29 mouse cellular contexts compared by ENCODE assay signal in the genomic region with DNA sequence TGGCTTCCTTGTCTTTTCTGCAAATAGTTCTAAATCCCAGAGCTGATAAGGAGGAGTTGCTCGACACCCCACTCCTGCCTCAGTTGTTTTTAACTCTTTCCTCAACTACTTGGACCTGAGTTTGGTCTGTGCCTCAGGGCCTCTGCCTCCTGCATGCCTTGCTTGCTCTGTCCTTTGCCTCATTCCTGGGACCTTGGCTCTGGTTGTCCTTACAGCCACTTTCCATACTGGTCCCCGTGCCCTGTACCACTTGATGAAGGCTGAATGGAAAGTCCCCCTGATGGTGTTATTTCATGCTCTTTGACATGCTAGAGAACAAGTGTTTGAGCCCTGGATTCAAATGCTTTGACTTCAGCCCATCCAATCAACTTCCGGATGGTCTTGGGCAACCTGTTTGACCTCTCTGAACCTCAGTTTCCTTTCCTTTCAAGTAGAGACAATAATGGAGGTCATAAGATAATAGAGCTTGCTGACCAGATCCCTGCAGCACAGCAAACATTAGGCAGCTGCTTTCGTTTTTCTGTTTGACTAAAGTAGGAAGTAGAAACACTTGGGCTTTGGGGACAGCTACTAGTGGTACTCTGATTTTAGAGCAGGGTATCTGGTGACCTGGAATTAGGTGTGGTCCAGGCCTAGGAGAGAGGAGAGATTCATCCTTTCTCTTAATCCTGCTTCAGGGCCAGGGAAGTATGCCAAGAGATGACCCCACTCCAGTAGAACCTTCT.
A peak's percentile ranks its signal among the peaks of the same experiment; 100 is the strongest.
DNase-seq lines count a peak whose midpoint lies in the region; ATAC-seq and TF ChIP-seq lines count a peak whose summit lies in the region.
"Had no signal": no experiment of that assay in that cellular context is flagged by ENCODE, and none has a peak within 500 bp of the region (broad histone marks: within the 10 kb centered on the region; RNA-seq: fewer than 3 reads in every experiment).

No protein-coding gene starts in this region.

- peak; percentile 32 for ATAC-seq in inflammation-experienced regulatory T-cells, adult 6 months
- ATAC-seq: forebrain, embryonic 16.5 days had no signal

- H3K79me2 ChIP-seq in MEL (ENCODE audit: control insufficient read depth, insufficient read depth, low read length, poor library complexity), result no peaks in the 10 kb centered on the region

- no peak for TF ChIP-seq POLR2A in MEL (IDR thresholded peaks at IDR 0.05; ENCODE audit: control insufficient read depth in 1 of 2, insufficient read depth in 1 of 2, low read depth in 1 of 2, low read length in 2 of 2, poor library complexity in 1 of 2)

- H3K27me3 ChIP-seq in MEL (ENCODE audit: control insufficient read depth in 1 of 2, insufficient read depth in 2 of 2, low read length in 2 of 2), result no peaks in the 10 kb centered on the region
- H3K27me3 ChIP-seq: embryonic facial prominence, embryonic 13.5 days; heart, embryonic 12.5 days; hindbrain, embryonic 13.5 days; kidney, embryonic 15.5 days; limb, embryonic 12.5 days; liver, embryonic 15.5 days; midbrain, embryonic 12.5 days; neural tube, embryonic 13.5 days had no signal

- no peak overlapping the region for H3K27ac ChIP-seq in MEL (ENCODE audit: control insufficient read depth, low read depth, low read length)
- H3K27ac ChIP-seq: embryonic facial prominence, embryonic 13.5 days; hindbrain, embryonic 13.5 days; kidney, embryonic 15.5 days; limb, embryonic 12.5 days; liver, embryonic 15.5 days; midbrain, embryonic 12.5 days; neural tube, embryonic 13.5 days had no signal

- H3K9ac ChIP-seq in MEL (ENCODE audit: control insufficient read depth, low read depth, low read length, poor library complexity, severe bottlenecking), result no peak overlapping the region
- H3K9ac ChIP-seq: embryonic facial prominence, embryonic 13.5 days; heart, embryonic 12.5 days; hindbrain, embryonic 13.5 days; kidney, embryonic 15.5 days; limb, embryonic 12.5 days; liver, embryonic 15.5 days; lung, embryonic 14.5 days; midbrain, embryonic 12.5 days; neural tube, embryonic 13.5 days had no signal

- H3K4me3 ChIP-seq in MEL (ENCODE audit: control insufficient read depth in 1 of 2, insufficient read depth in 1 of 2, low read depth in 2 of 2, low read length in 2 of 2), result no peak overlapping the region
- H3K4me3 ChIP-seq: embryonic facial prominence, embryonic 13.5 days; heart, embryonic 12.5 days; hindbrain, embryonic 13.5 days; kidney, embryonic 15.5 days; left cerebral cortex, adult 2 months; limb, embryonic 12.5 days; liver, embryonic 15.5 days; midbrain, embryonic 12.5 days; myocyte; neural tube, embryonic 13.5 days had no signal

- no peak for TF ChIP-seq EP300 in MEL (IDR thresholded peaks at IDR 0.05; ENCODE audit: low read depth in 1 of 2, low read length in 2 of 2)

- no peaks in the 10 kb centered on the region for H3K36me3 ChIP-seq in MEL (ENCODE audit: control insufficient read depth in 1 of 2, insufficient read depth in 2 of 2, low read length in 2 of 2)
- H3K36me3 ChIP-seq: embryonic facial prominence, embryonic 13.5 days; heart, embryonic 12.5 days; hindbrain, embryonic 13.5 days; kidney, embryonic 15.5 days; limb, embryonic 12.5 days; liver, embryonic 15.5 days; midbrain, embryonic 12.5 days; neural tube, embryonic 13.5 days had no signal

- no peaks in the 10 kb centered on the region for H3K9me3 ChIP-seq in MEL (replicated peaks; ENCODE audit: insufficient read depth, low read length)
- H3K9me3 ChIP-seq: embryonic facial prominence, embryonic 13.5 days; heart, embryonic 12.5 days; hindbrain, embryonic 13.5 days; kidney, embryonic 15.5 days; limb, embryonic 12.5 days; liver, embryonic 15.5 days; midbrain, embryonic 12.5 days; neural tube, embryonic 13.5 days had no signal

- TF ChIP-seq CTCF in MEL (IDR thresholded peaks at IDR 0.05 in 2 of 3, conservative IDR thresholded peaks at IDR 0.05 in 1 of 3; ENCODE audit: control insufficient read depth in 1 of 3, insufficient read depth in 1 of 3, low read depth in 2 of 3, low read length in 3 of 3, poor library complexity in 1 of 3, severe bottlenecking in 1 of 3), result no peak

- H3K4me1 ChIP-seq in MEL (ENCODE audit: control insufficient read depth in 1 of 2, insufficient read depth in 2 of 2, low read length in 2 of 2), result no peaks in the 10 kb centered on the region
- H3K4me1 ChIP-seq: embryonic facial prominence, embryonic 13.5 days; limb, embryonic 12.5 days; liver, embryonic 15.5 days had no signal

- TF ChIP-seq RAD21 in MEL (IDR thresholded peaks at IDR 0.05; ENCODE audit: low read depth, low read length), result no peak

- peak; percentile 33 for DNase-seq in CD4-positive, CD25-positive, alpha-beta regulatory T cell, adult 2 months (ENCODE audit: low read depth, low spot score)
- DNase-seq in MEL (ENCODE audit: low read depth, low spot score), result peak; percentile 5
- no peak for DNase-seq in kidney, adult 11 months
- no peak for DNase-seq in adrenal gland, postnatal 14 days
- no peak for DNase-seq in urinary bladder, postnatal 14 days (ENCODE audit: low spot score)
- DNase-seq: adrenal gland, adult 8-10 months; cerebellum, adult 11 months; cerebellum, adult 9-10 months; cerebellum, postnatal 36 days; gastrocnemius, postnatal 10 days; heart, postnatal 4 days; kidney, adult 18-20 months; kidney, postnatal 25 days; lung, embryonic 14.5 days; lung, postnatal 14 days; right cerebral cortex, postnatal 14 days; thymus, postnatal 25 days had no signal

TF ChIP-seq in MEL, 35 proteins besides CTCF, POLR2A, EP300 and RAD21:
- TF ChIP-seq SIN3A (IDR thresholded peaks at IDR 0.05; ENCODE audit: low read length) (no peak), ZC3H11A (IDR thresholded peaks at IDR 0.05; ENCODE audit: low read depth, low read length) (no peak), NELFE (IDR thresholded peaks at IDR 0.05; ENCODE audit: low read depth, low read length) (no peak), UBTF (IDR thresholded peaks at IDR 0.05; ENCODE audit: borderline replicate concordance, insufficient read depth, low read depth, low read length) (no peak), ZKSCAN1 (IDR thresholded peaks at IDR 0.05; ENCODE audit: low read depth, low read length) (no peak), ZMIZ1 (IDR thresholded peaks at IDR 0.05; ENCODE audit: low read depth, low read length) (no peak), TCF12 (IDR thresholded peaks at IDR 0.05; ENCODE audit: low read depth, low read length) (no peak), GATA1 (IDR thresholded peaks at IDR 0.05; ENCODE audit: low read depth, low read length) (no peak), RCOR1 (IDR thresholded peaks at IDR 0.05; ENCODE audit: low read depth, low read length) (no peak), USF1 (IDR thresholded peaks at IDR 0.05; ENCODE audit: low read depth, low read length) (no peak), MYC (IDR thresholded peaks at IDR 0.05; ENCODE audit: low read depth, low read length) (no peak), MXI1 (IDR thresholded peaks at IDR 0.05; ENCODE audit: low read depth, low read length) (no peak), SMC3 (IDR thresholded peaks at IDR 0.05; ENCODE audit: low read depth, low read length) (no peak), POLR2AphosphoS2 (IDR thresholded peaks at IDR 0.05; ENCODE audit: low read length) (no peak), CHD2 (IDR thresholded peaks at IDR 0.05; ENCODE audit: low read length) (no peak), GABPA (IDR thresholded peaks at IDR 0.05; ENCODE audit: low read depth, low read length) (no peak), MYB (IDR thresholded peaks at IDR 0.05; ENCODE audit: low read depth, low read length) (no peak), MEF2A (IDR thresholded peaks at IDR 0.05; ENCODE audit: extremely low read depth, insufficient replicate concordance, low read depth, low read length, poor library complexity, severe bottlenecking) (no peak), ELF1 (IDR thresholded peaks at IDR 0.05; ENCODE audit: low read depth, low read length) (no peak)

Comparison
In these comparisons a context has a peak if more than half of its experiments do, and no peak if none do; other contexts are left out.
1. DNase-seq: peak in CD4-positive, CD25-positive, alpha-beta regulatory T cell, adult 2 months (single experiment) and MEL (single experiment); none in kidney, adult 11 months (single experiment), adrenal gland, postnatal 14 days (single experiment) and urinary bladder, postnatal 14 days (single experiment).